Mouse (Mus musculus) heart, adult 2 months (tissue): Measurements from ENCODE around the gene Tmem141. TPM values are rescaled to one million over a fixed set of nuclear protein-coding genes. Genes with fewer than 3 reads are reported as not detected.

Experiments used
- DNase-seq, 2 experiments: peaks; one replicate each; pipeline ENCODE4 v3.0.0; 2021
- H3K27ac ChIP-seq: fragments of 200-600 bp; 2 replicates; pipeline ENCODE4 v1.8.1; 2022
- H3K27me3 ChIP-seq: fragments of 200-500 bp; 2 replicates; pipeline ENCODE4 v1.6.1; 2012; ENCODE audit warnings: mild to moderate bottlenecking, low read length, inconsistent platforms, mixed read lengths; ENCODE audit not compliant: control insufficient read depth, insufficient read depth
- H3K36me3 ChIP-seq: fragments of 200-500 bp; 2 replicates; pipeline ENCODE4 v1.6.1; 2012; ENCODE audit warnings: low read length, inconsistent platforms; ENCODE audit not compliant: control insufficient read depth, insufficient read depth
- H3K4me1 ChIP-seq: fragments of 200-500 bp; 2 replicates; pipeline ENCODE4 v1.6.1; 2011; ENCODE audit warnings: low read length; ENCODE audit not compliant: control insufficient read depth, insufficient read depth
- H3K4me3 ChIP-seq: fragments of 200-600 bp; 2 replicates; pipeline ENCODE4 v1.8.1; 2022
- H3K79me2 ChIP-seq: fragments of 200-500 bp; replicated peaks from 2 replicates; pipeline ENCODE4 v1.6.1; 2012; ENCODE audit warnings: mild to moderate bottlenecking, inconsistent platforms, low read length, moderate library complexity, mixed read lengths; ENCODE audit not compliant: control insufficient read depth, insufficient read depth
- H3K9ac ChIP-seq: fragments of 200-500 bp; 2 replicates; pipeline ENCODE4 v1.6.1; 2012; ENCODE audit warnings: low read depth, mild to moderate bottlenecking, control low read depth, inconsistent platforms, low read length, mixed read lengths
- CTCF ChIP-seq: fragments of 200-600 bp; IDR thresholded peaks from 2 replicates; pipeline ENCODE4 v1.8.1; 2022; ENCODE audit warnings: antibody characterized with exemption, mild to moderate bottlenecking, moderate library complexity
- EP300 ChIP-seq: fragments of 200-500 bp; IDR thresholded peaks from 2 replicates; pipeline ENCODE4 v1.6.1; 2011; ENCODE audit warnings: low read depth, low read length, control low read depth; ENCODE audit not compliant: insufficient read depth
- POLR2A ChIP-seq: fragments of 200-500 bp; IDR thresholded peaks from 2 replicates; pipeline ENCODE4 v1.6.1; 2011; ENCODE audit warnings: mild to moderate bottlenecking, low read depth, low read length, control low read depth; ENCODE audit not compliant: insufficient read depth
- WGBS: fragments of 180-500 bp; shearing (Covaris S2); methylation state at CpG from one replicate; pipeline ENCODE4 v1.1.7; 2018; 5-methylcytosine and 5-hydroxymethylcytosine counted together
- intact Hi-C: fragments of 180-260 bp; cut with DNase I; formaldehyde crosslinking; loops from one replicate; pipeline ENCODE4 v1.15.1; 2025
- long read RNA-seq: library from polyadenylated mRNA; stranded (forward); transcript quantifications from one replicate; pipeline ENCODE4 v2.0.0, GENCODE M21; 2021
- polyA plus RNA-seq: library from polyadenylated mRNA; depleted of rRNA; stranded (reverse); fragments of >200 nt; gene quantifications from 2 replicates; pipeline ENCODE4 v1.2.3, GENCODE M21; 2012; rRNA removed
- total RNA-seq, 2 experiments: library from RNA; stranded (reverse); gene quantifications; 2 replicates each; pipeline ENCODE4 v1.2.3; 2021

Gene Tmem141
- 10 to 100 TPM; 29.4 to 32.6 TPM for total RNA-seq
- polyA plus RNA-seq: 49.2 and 73.7 TPM in 2 replicates
- long read RNA-seq, transcript Tmem141-205 (5 exons, 795 nt): major isoform, 10 of 21 reads
- long read RNA-seq, partial matches to known transcripts: 0 of 21 reads
- long read RNA-seq, other reads (novel, unspliced or antisense): 5 of 21 reads

DNA sequence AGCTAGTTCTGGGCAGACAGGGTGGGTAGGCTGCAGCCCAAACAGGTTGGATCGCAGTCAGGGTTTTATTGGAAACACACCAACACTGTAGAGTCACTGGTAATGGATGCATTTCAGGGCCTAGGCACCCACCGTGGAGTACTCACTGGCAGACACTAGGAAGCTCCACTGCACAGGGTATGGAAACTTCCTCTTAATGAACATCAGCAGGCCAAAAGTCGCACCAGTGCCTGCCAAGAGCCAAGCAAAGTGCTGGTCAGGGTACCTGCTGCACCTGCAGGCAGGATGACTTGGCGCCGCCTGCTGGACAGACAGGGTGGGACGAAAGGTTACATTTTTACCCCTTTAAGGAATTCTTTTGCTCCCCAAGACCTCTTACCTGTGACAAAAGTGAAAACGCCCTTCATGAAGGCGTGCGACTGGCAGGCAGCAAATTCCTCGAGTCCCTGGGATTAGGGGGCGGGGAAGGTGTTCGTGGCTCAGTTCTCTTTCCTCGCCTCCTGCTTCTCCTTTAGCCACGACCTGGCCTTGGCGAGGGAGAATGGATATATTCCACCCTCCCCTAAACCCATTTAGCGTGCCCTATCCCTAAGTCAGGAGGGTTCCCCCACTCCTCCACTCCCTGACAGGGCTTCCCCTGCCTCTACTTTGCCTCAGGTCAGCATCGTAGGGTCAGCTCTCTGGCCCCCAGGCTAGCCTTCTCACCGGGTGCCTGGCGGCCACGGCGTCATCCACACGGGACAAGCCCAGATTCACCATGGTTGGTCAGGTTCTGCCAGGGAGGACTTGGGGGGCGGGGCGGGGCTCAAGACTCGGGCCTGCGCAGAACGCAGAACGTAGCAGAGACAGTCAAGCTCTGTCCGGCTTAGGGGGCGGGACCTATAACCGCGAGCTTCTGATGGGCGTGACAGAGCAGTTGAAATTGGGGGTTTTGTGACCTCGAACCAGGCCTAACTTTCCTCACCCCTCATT lies at the start of gene Tmem141:
Gene Tmem141 (minus strand): TSS at position 777 of the 972 bp plus-strand sequence.
- intact Hi-C loops: no loop called here
- DNase-seq: peak; percentile 87 to 90
- Histone ChIP-seq H3K79me2 (no peaks in the 10 kb centered on the region), H3K27ac (peak within 1 kb of the TSS; percentile 83), H3K4me1 (peaks cover 2% of the 10 kb centered on the region), H3K9ac (peak within 1 kb of the TSS; percentile 64), H3K4me3 (peak within 1 kb of the TSS; percentile 60), H3K27me3 (no peaks in the 10 kb centered on the region; the same call in 1 of the 2 replicates), H3K36me3 (no peaks in the 10 kb centered on the region)
- 9% methylated on average over 34 of the region's 34 CpGs for WGBS
- TF ChIP-seq POLR2A: peak; percentile 57
- peak; percentile 80 for TF ChIP-seq CTCF
- TF ChIP-seq EP300: 0 out of 2 replicates have a peak, but pooled peaks have one; percentile 8

DNA sequence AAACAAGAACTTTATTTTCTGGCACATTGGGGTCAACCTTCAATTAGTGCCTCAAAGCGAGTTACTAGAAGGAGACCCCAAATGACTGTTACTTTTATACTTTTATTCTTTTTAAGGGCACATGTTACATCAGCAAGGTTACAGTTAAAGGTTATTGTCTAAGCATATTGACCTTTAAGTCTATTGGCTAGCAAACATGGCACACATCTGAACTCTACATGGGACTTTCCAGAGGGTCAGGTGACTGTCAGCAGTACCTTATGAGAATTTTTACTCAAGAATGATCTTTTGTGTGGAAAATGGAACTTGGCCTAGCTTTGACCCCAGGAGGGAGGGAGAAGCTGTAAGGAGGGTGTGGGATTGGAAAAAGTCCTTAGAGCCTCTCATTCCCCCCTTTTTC lies 44.7 kb upstream of the Tmem141 start:
- intact Hi-C loops: no loop called here
- WGBS: 61% methylated on average over 1 of the region's 1 CpGs

DNA sequence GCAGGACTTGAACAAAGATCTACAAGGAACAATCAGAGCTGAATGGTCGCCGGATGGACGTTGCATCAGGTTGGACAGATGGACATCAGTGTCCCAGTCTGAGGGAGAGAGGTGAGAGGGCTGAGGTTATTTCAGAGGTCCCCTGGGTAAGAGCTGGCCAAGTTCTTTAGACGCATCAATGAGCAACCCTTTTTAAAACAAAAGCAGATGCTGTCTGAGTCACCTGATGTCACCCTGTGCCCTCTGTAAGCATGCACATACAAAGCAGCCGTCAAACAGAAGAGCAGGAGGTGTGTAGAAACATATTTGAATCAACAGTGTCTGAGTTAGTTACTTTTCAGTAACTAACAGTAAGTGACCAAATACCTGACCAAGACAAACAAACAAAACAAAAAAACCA lies 42.3 kb upstream of the Tmem141 start:
- Histone ChIP-seq H3K79me2 (no peaks in the 10 kb centered on the region), H3K27me3 (no peaks in the 10 kb centered on the region), H3K4me3 (no peak overlapping the region), H3K4me1 (peaks cover 3% of the 10 kb centered on the region; the same call in 1 of the 2 replicates), H3K36me3 (no peaks in the 10 kb centered on the region), H3K9ac (no peak overlapping the region), H3K27ac (no peak overlapping the region)
- TF ChIP-seq POLR2A (no peak), CTCF (no peak), EP300 (no peak)
- 84% methylated on average over 5 of the region's 5 CpGs for WGBS
- intact Hi-C loops: no loop called here
- no peak for DNase-seq

More for the DNA sequence above, 44.7 kb upstream of the Tmem141 start:
- TF ChIP-seq EP300: no peak
- no peak for TF ChIP-seq POLR2A
- no peak for TF ChIP-seq CTCF
- H3K79me2 ChIP-seq: no peaks in the 10 kb centered on the region
- H3K27me3 ChIP-seq: no peaks in the 10 kb centered on the region
- no peak overlapping the region for H3K27ac ChIP-seq
- H3K9ac ChIP-seq: no peak overlapping the region
- no peak overlapping the region for H3K4me3 ChIP-seq
- H3K4me1 ChIP-seq: peaks cover under 1% of the 10 kb centered on the region; the same call in 1 of the 2 replicates
- DNase-seq: no peak
- H3K36me3 ChIP-seq: no peaks in the 10 kb centered on the region

DNA sequence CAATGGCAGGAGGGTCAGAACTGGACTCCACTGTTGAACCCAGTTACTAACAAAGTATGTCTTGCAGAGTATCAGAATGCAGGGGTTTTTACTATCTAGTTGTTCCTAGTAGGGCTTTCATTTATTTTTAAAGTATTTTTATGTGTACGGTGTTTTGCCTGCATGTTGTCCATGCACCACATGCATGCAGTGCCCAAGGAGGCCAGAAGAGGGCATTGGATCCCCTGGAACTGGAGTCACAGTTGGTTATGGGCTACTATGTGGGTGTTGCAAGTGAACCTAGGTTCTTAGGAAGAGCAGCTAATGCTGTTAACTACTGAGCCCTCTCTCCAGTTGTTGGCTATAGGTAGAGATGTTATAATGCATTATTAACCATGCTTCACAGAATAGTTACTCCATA lies 41.7 kb upstream of the Tmem141 start:
- no peak overlapping the region for H3K27ac ChIP-seq
- intact Hi-C loops: no loop called here
- H3K27me3 ChIP-seq: no peaks in the 10 kb centered on the region
- WGBS: 60% methylated on average over 1 of the region's 1 CpGs
- peak; percentile 72 for TF ChIP-seq CTCF
- no peak for TF ChIP-seq POLR2A
- no peaks in the 10 kb centered on the region for H3K79me2 ChIP-seq
- peak; percentile 27 to 46 for DNase-seq
- H3K4me3 ChIP-seq: no peak overlapping the region
- H3K4me1 ChIP-seq: peaks cover 3% of the 10 kb centered on the region; the same call in 1 of the 2 replicates
- H3K36me3 ChIP-seq: no peaks in the 10 kb centered on the region
- H3K9ac ChIP-seq: no peak overlapping the region

DNA sequence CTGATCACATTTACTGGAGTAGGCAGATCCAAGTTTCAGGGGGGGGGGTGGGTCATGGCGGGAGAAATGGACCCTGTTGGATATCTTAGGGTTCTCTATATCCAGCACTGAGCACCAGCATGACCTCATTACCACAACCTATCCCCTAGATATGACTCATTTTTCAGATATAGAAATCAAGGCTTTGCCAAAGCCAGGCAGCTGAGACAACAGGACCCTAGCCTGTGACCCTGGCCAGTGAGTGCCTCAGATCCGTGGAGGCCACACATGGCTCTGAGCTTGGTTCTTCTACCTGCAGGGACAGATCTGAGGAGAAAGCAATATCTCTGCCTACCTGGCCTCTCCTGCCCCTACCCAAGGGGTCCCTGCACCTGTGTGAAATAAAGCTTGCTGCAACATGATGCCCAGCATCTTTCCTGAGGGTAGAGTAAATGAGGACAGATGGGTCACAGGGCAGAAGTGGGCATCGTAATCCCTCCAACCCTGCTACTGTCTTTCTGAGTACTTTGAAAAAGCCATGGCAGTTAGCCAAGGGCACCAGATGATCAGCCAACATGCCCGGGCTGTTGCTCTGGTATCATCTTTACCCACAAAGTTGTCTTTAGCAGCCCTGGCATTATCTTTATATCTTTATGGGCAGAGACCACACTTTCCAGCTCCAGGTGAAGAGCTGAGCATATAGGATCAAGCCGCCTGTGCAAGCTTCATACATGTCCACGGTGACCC lies 39.6 kb upstream of the Tmem141 start:
- Histone ChIP-seq H3K27ac (no peak overlapping the region), H3K4me1 (peaks cover 6% of the 10 kb centered on the region; the same call in 1 of the 2 replicates), H3K9ac (no peak overlapping the region), H3K36me3 (no peaks in the 10 kb centered on the region), H3K4me3 (no peak overlapping the region), H3K79me2 (no peaks in the 10 kb centered on the region), H3K27me3 (no peaks in the 10 kb centered on the region)
- no peak for TF ChIP-seq POLR2A
- no peak for TF ChIP-seq EP300
- TF ChIP-seq CTCF: no peak
- no peak for DNase-seq
- 60% methylated on average over 6 of the region's 6 CpGs for WGBS
- intact Hi-C loops: no loop called here
